Mouse (Mus musculus) hindbrain, embryonic 12.5 days (tissue): ENCODE data around the gene Serpina6. TPM values are rescaled to one million over a fixed set of nuclear protein-coding genes. Genes with fewer than 3 reads are reported as not detected.

ENCODE experiments used
- ATAC-seq: fragments of 200-750 bp; cut with Nextera tagmentation; 2 replicates; pipeline ENCODE4 v1.8.0; 2017; ENCODE audit warnings: moderate TSS enrichment; ENCODE audit not compliant: low FRiP score
- H3K27ac ChIP-seq: fragments of 300-500 bp; sonication (generic); 2 replicates; pipeline ENCODE4 v1.5.1; 2016; ENCODE audit warnings: mild to moderate bottlenecking
- H3K27me3 ChIP-seq: fragments of 300-500 bp; sonication (generic); 2 replicates; pipeline ENCODE4 v1.6.1; 2016; ENCODE audit warnings: mild to moderate bottlenecking
- H3K36me3 ChIP-seq: fragments of 300-500 bp; sonication (generic); 2 replicates; pipeline ENCODE4 v1.6.1; 2016; ENCODE audit warnings: mild to moderate bottlenecking
- H3K4me1 ChIP-seq: fragments of 300-500 bp; sonication (generic); 2 replicates; pipeline ENCODE4 v1.6.1; 2016
- H3K4me2 ChIP-seq: fragments of 300-500 bp; sonication (generic); replicated peaks from 2 replicates; pipeline ENCODE4 v1.6.1; 2016; ENCODE audit warnings: mild to moderate bottlenecking
- H3K4me3 ChIP-seq: fragments of 300-500 bp; sonication (generic); 2 replicates; pipeline ENCODE4 v1.5.1; 2016; ENCODE audit warnings: mild to moderate bottlenecking
- H3K9ac ChIP-seq: fragments of 300-500 bp; sonication (generic); 2 replicates; pipeline ENCODE4 v1.6.1; 2016; ENCODE audit warnings: mild to moderate bottlenecking, moderate library complexity
- H3K9me3 ChIP-seq: fragments of 300-500 bp; sonication (generic); replicated peaks from 2 replicates; pipeline ENCODE4 v1.6.1; 2016; ENCODE audit warnings: mild to moderate bottlenecking
- WGBS: fragments of 180-500 bp; shearing (Covaris S2); methylation state at CpG from one replicate; pipeline ENCODE4 v1.1.7; 2016; 5-methylcytosine and 5-hydroxymethylcytosine counted together
- polyA plus RNA-seq: library from polyadenylated mRNA; unstranded; fragments of >200 nt; fragmentation: Nextera tagmentation; extraction: Ambion mirVana; gene quantifications from 2 replicates; pipeline ENCODE4 v1.2.1, GENCODE M21; 2016

Gene Serpina6
- polyA plus RNA-seq, result not detected in 2 replicates

GRCm38 (mm10) chr12:103656848-103657626 is at the start of gene Serpina6:
TSS of gene Serpina6 (minus strand) at chr12:103657212.
- WGBS, result 87% methylated on average over 9 of the region's 9 CpGs
- Histone ChIP-seq H3K4me3 (no peak within 1 kb of the TSS), H3K9me3 (no peaks in the 10 kb centered on the region), H3K9ac (no peak within 1 kb of the TSS), H3K27ac (no peak within 1 kb of the TSS), H3K4me1 (no peaks in the 10 kb centered on the region), H3K4me2 (no peak within 1 kb of the TSS), H3K36me3 (no peaks in the 10 kb centered on the region), H3K27me3 (no peaks in the 10 kb centered on the region)
- no peak for ATAC-seq

GRCm38 (mm10) chr12:103706113-103706512 is 49.1 kb upstream of the Serpina6 start:
- Histone ChIP-seq H3K9ac (no peak overlapping the region), H3K4me1 (no peaks in the 10 kb centered on the region), H3K27me3 (no peaks in the 10 kb centered on the region), H3K9me3 (no peaks in the 10 kb centered on the region), H3K27ac (no peak overlapping the region), H3K4me3 (no peak overlapping the region), H3K36me3 (no peaks in the 10 kb centered on the region), H3K4me2 (no peak overlapping the region)
- 80% methylated on average over 4 of the region's 4 CpGs for WGBS
- ATAC-seq, result no peak

- no peaks in the 10 kb centered on the region for H3K4me1 ChIP-seq
- H3K9me3 ChIP-seq, result no peaks in the 10 kb centered on the region
- H3K9ac ChIP-seq, result no peak overlapping the region
- H3K27ac ChIP-seq, result no peak overlapping the region
- no peak overlapping the region for H3K4me2 ChIP-seq
- no peak for ATAC-seq
- no peaks in the 10 kb centered on the region for H3K27me3 ChIP-seq
- no peaks in the 10 kb centered on the region for H3K36me3 ChIP-seq
- H3K4me3 ChIP-seq, result no peak overlapping the region
- 70% methylated on average over 2 of the region's 2 CpGs for WGBS
These were observed 48.5 kb upstream of the Serpina6 start for GRCm38 (mm10) chr12:103705547-103705946.

- Histone ChIP-seq H3K9ac (no peak overlapping the region), H3K9me3 (no peaks in the 10 kb centered on the region), H3K4me3 (no peak overlapping the region), H3K27ac (no peak overlapping the region), H3K36me3 (no peaks in the 10 kb centered on the region), H3K27me3 (no peaks in the 10 kb centered on the region), H3K4me2 (no peak overlapping the region), H3K4me1 (no peaks in the 10 kb centered on the region)
- no peak for ATAC-seq
- WGBS, result 86% methylated on average over 4 of the region's 4 CpGs
These were observed 43.2 kb upstream of the Serpina6 start for GRCm38 (mm10) chr12:103700144-103700750.

- Histone ChIP-seq H3K9me3 (no peaks in the 10 kb centered on the region), H3K4me1 (no peaks in the 10 kb centered on the region), H3K36me3 (no peaks in the 10 kb centered on the region), H3K27ac (no peak within 1 kb of the TSS), H3K4me2 (no peak within 1 kb of the TSS), H3K9ac (no peak within 1 kb of the TSS), H3K27me3 (no peaks in the 10 kb centered on the region), H3K4me3 (no peak within 1 kb of the TSS)
- no peak for ATAC-seq
- 90% methylated on average over 8 of the region's 8 CpGs for WGBS
These were observed 38.4 kb upstream of the Serpina6 start, which contains the start of gene Serpina1f for GRCm38 (mm10) chr12:103695429-103695828. TSS of gene Serpina1f (minus strand) at chr12:103695529.

- no peak for ATAC-seq
- Histone ChIP-seq H3K9me3 (no peaks in the 10 kb centered on the region), H3K4me2 (no peak overlapping the region), H3K27me3 (no peaks in the 10 kb centered on the region), H3K4me3 (no peak overlapping the region), H3K4me1 (0 out of 2 replicates have a peak, but pooled peaks cover 3% of the 10 kb centered on the region), H3K9ac (no peak overlapping the region), H3K27ac (no peak overlapping the region), H3K36me3 (no peaks in the 10 kb centered on the region)
- 59% methylated on average over 3 of the region's 3 CpGs for WGBS
These were observed 31.3 kb upstream of the Serpina6 start for GRCm38 (mm10) chr12:103688221-103688814.

GRCm38 (mm10) chr12:103687021-103687420 is 30.0 kb upstream of the Serpina6 start:
- no peak overlapping the region for H3K9ac ChIP-seq
- no peak overlapping the region for H3K4me3 ChIP-seq
- H3K36me3 ChIP-seq, result no peaks in the 10 kb centered on the region
- no peak overlapping the region for H3K27ac ChIP-seq
- 0 out of 2 replicates have a peak, but pooled peaks cover 3% of the 10 kb centered on the region for H3K4me1 ChIP-seq
- H3K9me3 ChIP-seq, result no peaks in the 10 kb centered on the region
- H3K4me2 ChIP-seq, result no peak overlapping the region
- 58% methylated on average over 7 of the region's 7 CpGs for WGBS
- no peaks in the 10 kb centered on the region for H3K27me3 ChIP-seq
- no peak for ATAC-seq

- no peak for ATAC-seq
- H3K9me3 ChIP-seq, result no peaks in the 10 kb centered on the region
- H3K36me3 ChIP-seq, result no peaks in the 10 kb centered on the region
- 0 out of 2 replicates have a peak, but pooled peaks cover 3% of the 10 kb centered on the region for H3K4me1 ChIP-seq
- no peak overlapping the region for H3K4me3 ChIP-seq
- H3K27me3 ChIP-seq, result no peaks in the 10 kb centered on the region
- 81% methylated on average over 3 of the region's 3 CpGs for WGBS
- no peak overlapping the region for H3K27ac ChIP-seq
- H3K9ac ChIP-seq, result no peak overlapping the region
- H3K4me2 ChIP-seq, result no peak overlapping the region
These were observed 29.0 kb upstream of the Serpina6 start for GRCm38 (mm10) chr12:103686050-103686449.

GRCm38 (mm10) chr12:103685386-103685785 is 28.4 kb upstream of the Serpina6 start:
- 0 out of 2 replicates have a peak, but pooled peaks cover 3% of the 10 kb centered on the region for H3K4me1 ChIP-seq
- H3K27me3 ChIP-seq, result no peaks in the 10 kb centered on the region
- H3K4me2 ChIP-seq, result no peak overlapping the region
- no peak overlapping the region for H3K9ac ChIP-seq
- H3K27ac ChIP-seq, result no peak overlapping the region
- H3K9me3 ChIP-seq, result no peaks in the 10 kb centered on the region
- H3K4me3 ChIP-seq, result no peak overlapping the region
- no peak for ATAC-seq
- 80% methylated on average over 3 of the region's 3 CpGs for WGBS
- no peaks in the 10 kb centered on the region for H3K36me3 ChIP-seq

GRCm38 (mm10) chr12:103683775-103684174 is 26.8 kb upstream of the Serpina6 start:
- no peak overlapping the region for H3K27ac ChIP-seq
- no peaks in the 10 kb centered on the region for H3K27me3 ChIP-seq
- no peak overlapping the region for H3K4me2 ChIP-seq
- 60% methylated on average over 4 of the region's 4 CpGs for WGBS
- no peaks in the 10 kb centered on the region for H3K36me3 ChIP-seq
- no peak for ATAC-seq
- H3K9me3 ChIP-seq, result no peaks in the 10 kb centered on the region
- no peak overlapping the region for H3K4me3 ChIP-seq
- no peak overlapping the region for H3K9ac ChIP-seq
- 0 out of 2 replicates have a peak, but pooled peaks cover 3% of the 10 kb centered on the region for H3K4me1 ChIP-seq

- ATAC-seq, result no peak
- H3K4me2 ChIP-seq, result no peak overlapping the region
- 68% methylated on average over 2 of the region's 2 CpGs for WGBS
- no peaks in the 10 kb centered on the region for H3K9me3 ChIP-seq
- H3K27me3 ChIP-seq, result no peaks in the 10 kb centered on the region
- no peaks in the 10 kb centered on the region for H3K4me1 ChIP-seq
- H3K9ac ChIP-seq, result no peak overlapping the region
- no peak overlapping the region for H3K4me3 ChIP-seq
- H3K27ac ChIP-seq, result no peak overlapping the region
- H3K36me3 ChIP-seq, result no peaks in the 10 kb centered on the region
These were observed 24.7 kb upstream of the Serpina6 start for GRCm38 (mm10) chr12:103681739-103682138.

- H3K9ac ChIP-seq, result no peak overlapping the region
- H3K4me1 ChIP-seq, result no peaks in the 10 kb centered on the region
- no peaks in the 10 kb centered on the region for H3K9me3 ChIP-seq
- WGBS, result 85% methylated on average over 2 of the region's 2 CpGs
- H3K36me3 ChIP-seq, result no peaks in the 10 kb centered on the region
- no peak overlapping the region for H3K4me2 ChIP-seq
- no peak for ATAC-seq
- no peaks in the 10 kb centered on the region for H3K27me3 ChIP-seq
- no peak overlapping the region for H3K4me3 ChIP-seq
- no peak overlapping the region for H3K27ac ChIP-seq
These were observed 24.2 kb upstream of the Serpina6 start for GRCm38 (mm10) chr12:103681169-103681568.
